Mouse (Mus musculus) left cerebral cortex, postnatal 25 days (tissue): ENCODE measurements around the gene Cdc42bpa. TPM values are rescaled to one million over a fixed set of nuclear protein-coding genes. Genes with fewer than 3 reads are reported as not detected.

Source experiments
- DNase-seq, 2 experiments: peaks; one replicate each; pipeline ENCODE4 v3.0.0; 2022; ENCODE audit warnings: low spot score in 2 of 2, mixed read lengths in 1 of 2
- intact Hi-C: fragments of 180-260 bp; cut with DNase I; formaldehyde crosslinking; loops from one replicate; pipeline ENCODE4 v1.15.1; 2025
- total RNA-seq, 2 experiments: library from RNA; stranded (reverse); gene quantifications; 2 replicates each; pipeline ENCODE4 v1.2.3; 2021

Gene Cdc42bpa
- total RNA-seq, 2 experiments from 2014 or later: 251 to 258 TPM

- no peak for DNase-seq
- intact Hi-C loops: no loop called here
Measured at GRCm38 (mm10) chr1:180199715-180200050, 239.4 kb downstream of the Cdc42bpa start.

DNA sequence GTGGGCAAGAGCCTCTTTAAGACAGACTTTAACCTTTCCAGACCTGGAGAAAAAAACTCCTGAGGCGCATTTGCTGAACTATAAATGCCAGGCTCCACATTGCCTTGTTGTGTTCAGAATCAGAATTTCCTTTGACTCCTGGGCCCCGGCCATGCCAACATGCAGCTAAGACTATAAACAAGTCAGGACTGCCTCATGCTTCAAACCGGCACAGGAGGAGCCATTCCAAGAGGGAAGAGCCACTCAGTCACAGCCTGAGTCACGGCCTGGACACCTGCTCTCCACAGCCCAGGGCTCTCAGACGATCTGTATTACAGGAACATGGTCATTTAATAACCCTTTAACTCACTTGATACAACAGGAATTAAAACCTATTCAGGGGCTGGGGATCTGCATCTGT is 240.4 kb downstream of the Cdc42bpa start:
- no peak for DNase-seq
- intact Hi-C loops: no loop called here

DNA sequence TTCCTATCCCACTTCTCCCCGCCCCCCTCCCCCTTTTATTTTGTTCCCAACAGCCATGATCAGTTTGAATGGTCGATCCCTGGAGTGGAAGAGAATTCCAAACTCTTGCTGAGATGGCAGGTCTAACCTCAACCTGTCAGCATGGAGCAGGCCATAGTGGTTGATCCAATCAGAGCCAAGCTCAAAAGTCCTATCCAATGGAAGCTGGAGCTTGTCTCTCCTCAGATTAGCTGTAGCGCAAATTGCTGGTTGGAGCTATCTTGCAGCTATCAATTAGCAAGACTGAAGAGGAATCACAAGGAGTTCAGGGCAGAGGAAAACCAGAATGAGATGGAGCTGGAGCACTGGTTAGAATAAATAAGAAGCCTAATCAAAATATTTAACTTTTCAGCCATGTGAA is 248.1 kb downstream of the Cdc42bpa start:
- no peak for DNase-seq
- intact Hi-C loops: no loop called here

DNA sequence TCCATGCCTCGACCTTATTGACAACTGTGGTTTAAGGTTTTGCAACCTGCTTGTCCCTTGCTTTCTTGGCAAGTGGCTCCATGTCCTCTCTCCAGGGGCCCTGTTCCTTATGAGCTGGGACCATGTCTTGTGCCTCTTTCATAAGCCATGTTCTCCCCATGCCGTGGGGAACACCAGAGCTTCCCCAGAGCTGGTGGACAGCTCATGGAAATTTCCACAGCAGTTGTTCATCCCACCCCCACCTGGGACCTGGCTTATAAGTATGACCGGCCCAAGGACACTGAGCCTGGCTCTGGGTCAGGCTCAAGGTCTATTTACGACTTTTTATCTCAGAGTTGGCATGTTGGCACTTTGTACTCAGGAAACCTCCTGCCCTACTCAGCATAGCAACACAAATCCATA is 249.8 kb downstream of the Cdc42bpa start:
- no peak for DNase-seq
- intact Hi-C loops: no loop called here

GRCm38 (mm10) chr1:180210781-180211271 is 250.6 kb downstream of the Cdc42bpa start:
- intact Hi-C loops: no loop called here
- no peak for DNase-seq

DNA sequence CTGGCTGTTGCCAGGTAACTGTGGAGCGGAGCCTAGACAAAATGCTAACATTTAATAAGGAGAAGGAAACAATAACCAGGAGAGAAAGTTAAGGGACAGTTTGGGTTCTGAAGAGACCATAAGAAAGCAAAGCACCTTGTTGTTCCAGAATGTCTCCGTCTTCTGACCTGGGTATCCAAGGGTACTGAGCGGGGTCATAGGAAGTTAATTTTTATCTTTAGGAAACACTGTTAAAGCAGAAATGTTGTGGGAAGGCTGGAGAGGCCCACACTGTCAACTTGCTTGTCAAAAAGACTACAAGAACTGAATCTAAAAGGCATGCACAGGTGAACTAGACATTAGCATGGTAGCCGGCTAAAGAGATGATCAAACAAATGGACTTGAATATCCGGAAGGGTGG is 252.6 kb downstream of the Cdc42bpa start:
- no peak for DNase-seq
- intact Hi-C loops: no loop called here

- peak; percentile 57 to 63 for DNase-seq
- intact Hi-C loops: loop anchor here (1.0 to 2.0 kb wide), 2 partner anchors 40 to 368 kb away; no protein-coding TSS in a partner anchor
Measured at GRCm38 (mm10) chr1:180215044-180215443, 254.8 kb downstream of the Cdc42bpa start.

Other genes starting within 250 kb of the Cdc42bpa start
- under 1 TPM in 1 of 2 experiments, not detected in 1; 0.23 TPM for gene Kif28, start 215.2 kb upstream of the Cdc42bpa start, total RNA-seq
- gene Gm10518, start 157.1 kb upstream of the Cdc42bpa start, total RNA-seq: not detected
- 10 to 100 TPM; 30.4 to 34.8 TPM for gene Ahctf1, start 156.8 kb upstream of the Cdc42bpa start, total RNA-seq
- gene Coq8a, start 239.1 kb downstream of the Cdc42bpa start, total RNA-seq: 10 to 100 TPM; 40.4 to 45.6 TPM